Mouse (Mus musculus): Measurements from ENCODE around the gene Pask.

The Pask gene

GRCm38 (mm10) chr1:93289678-93290214 lies 53.5 kb downstream of the Pask start:
- in situ Hi-C loops (cut with MboI, MseI) = no loop called here

GRCm38 (mm10) chr1:93277041-93277440 lies 66.2 kb downstream of the Pask start:
- in situ Hi-C loops (cut with MboI, MseI) = no loop called here

- in situ Hi-C loops (cut with MboI, MseI) = no loop called here
Observed at GRCm38 (mm10) chr1:93275561-93275960, 67.7 kb downstream of the Pask start.

- in situ Hi-C loops (cut with MboI, MseI) = no loop called here
Observed at GRCm38 (mm10) chr1:93272409-93272821, 70.9 kb downstream of the Pask start.

- in situ Hi-C loops (cut with MboI, MseI) = no loop called here
Observed at GRCm38 (mm10) chr1:93271751-93272150, 71.5 kb downstream of the Pask start.

- in situ Hi-C loops (cut with MboI, MseI) = no loop called here
Observed at GRCm38 (mm10) chr1:93270516-93271240, 72.6 kb downstream of the Pask start.

GRCm38 (mm10) chr1:93268246-93268645 lies 75.0 kb downstream of the Pask start:
- in situ Hi-C loops (cut with MboI, MseI) = no loop called here

GRCm38 (mm10) chr1:93267207-93267606 lies 76.1 kb downstream of the Pask start:
- in situ Hi-C loops (cut with MboI, MseI) = no loop called here
